Mouse (Mus musculus) adrenal gland, adult (tissue): ENCODE measurements around the gene Dbnl.
A peak's percentile ranks its signal among the peaks of the same experiment; 100 is the strongest.

ENCODE experiments used
- DNase-seq, 2 experiments: peaks; one replicate each; pipeline ENCODE4 v3.0.0; 2022 to 2023; ENCODE audit warnings: low spot score in 1 of 2; ENCODE audit not compliant: inconsistent age in 2 of 2

Dbnl gene

GRCm38 (mm10) chr11:5836126-5836525 is 47.8 kb downstream of the Dbnl start:
- DNase-seq = peak; percentile 42 to 61

- peak; percentile 95 to 98 for DNase-seq
These were observed 49.3 kb downstream of the Dbnl start, which contains the start of gene Polm for GRCm38 (mm10) chr11:5837251-5838246. Polm (minus strand) TSS chr11:5838016.

GRCm38 (mm10) chr11:5840346-5840745 is 52.1 kb downstream of the Dbnl start:
- DNase-seq = no peak

GRCm38 (mm10) chr11:5841751-5842150 is 53.5 kb downstream of the Dbnl start:
- no peak for DNase-seq

- DNase-seq = no peak
These were observed 54.8 kb downstream of the Dbnl start for GRCm38 (mm10) chr11:5843131-5843530.

GRCm38 (mm10) chr11:5846639-5847345 is 58.5 kb downstream of the Dbnl start:
- DNase-seq = peak; percentile 77 to 84

GRCm38 (mm10) chr11:5848741-5849140 is 60.5 kb downstream of the Dbnl start:
- peak in 1 of 2 experiments; percentile 47 for DNase-seq

- DNase-seq = no peak
These were observed 61.0 kb downstream of the Dbnl start for GRCm38 (mm10) chr11:5849316-5849715.

- no peak for DNase-seq
These were observed 62.2 kb downstream of the Dbnl start for GRCm38 (mm10) chr11:5850452-5850851.
